Mouse (Mus musculus): ENCODE results near the gene Dcps.
"Not testable (repeated sequence)": the region's sequence is repeated elsewhere in the genome, so short reads cannot be mapped to it uniquely, and the experiment has no call there.

The Dcps gene

GRCm38 (mm10) chr9:35158477-35158876 lies 17.4 kb downstream of the Dcps start:
- CTCF ChIA-PET: no interaction called here
- POLR2A ChIA-PET: interaction anchor here in 2 of 4 experiments (0.7 to 3.5 kb wide), 6 partner anchors 10 to 168 kb away, joined by 3 to 32 read pairs (median 5); no protein-coding TSS in a partner anchor

GRCm38 (mm10) chr9:35156862-35157261 lies 19.0 kb downstream of the Dcps start:
- ChIA-PET CTCF (interaction anchor here in 2 of 4 experiments (0.9 to 1.0 kb wide), 2 partner anchors 10 to 43 kb away, joined by 3 read pairs; no protein-coding TSS in a partner anchor), POLR2A (interaction anchor here in 3 of 4 experiments (0.5 to 3.5 kb wide), 13 partner anchors 8 to 113 kb away, joined by 3 to 32 read pairs (median 4); no protein-coding TSS in a partner anchor)

GRCm38 (mm10) chr9:35156002-35156710 lies 19.7 kb downstream of the Dcps start:
- ChIA-PET POLR2A (interaction anchor here (0.5 to 3.5 kb wide), 12 partner anchors 7 to 112 kb away, joined by 3 to 32 read pairs (median 4); no protein-coding TSS in a partner anchor), CTCF (interaction anchor here in 1 of 4 experiments (1.0 kb wide), 1 partner anchor 10 kb away, joined by 3 read pairs; no protein-coding TSS in a partner anchor)

- ChIA-PET CTCF (no interaction called here), POLR2A (interaction anchor here in 2 of 4 experiments (1.3 to 1.5 kb wide), 2 partner anchors 8 to 24 kb away, joined by 3 read pairs; no protein-coding TSS in a partner anchor)
These were observed 22.9 kb downstream of the Dcps start for GRCm38 (mm10) chr9:35152923-35153322.

GRCm38 (mm10) chr9:35148822-35149221 lies 27.0 kb downstream of the Dcps start:
- POLR2A ChIA-PET: interaction anchor here in 2 of 4 experiments (0.6 to 1.6 kb wide), 7 partner anchors 8 to 368 kb away, joined by 3 to 6 read pairs (median 4); no protein-coding TSS in a partner anchor
- CTCF ChIA-PET: not testable (repeated sequence)

- POLR2A ChIA-PET: interaction anchor here (0.5 to 5.5 kb wide), 60 partner anchors 8 to 662 kb away, joined by 3 to 69 read pairs (median 4); partner anchors contain the start of genes Fam118b (in 2 of the 4), Foxred1 (in 2 of the 4), Rpusd4 (in 2 of the 4) and Srpr (in 2 of the 4)
- CTCF ChIA-PET: not testable (repeated sequence)
These were observed 28.6 kb downstream of the Dcps start for GRCm38 (mm10) chr9:35147261-35147660.

- ChIA-PET CTCF (interaction anchor here in 2 of 4 experiments (0.9 to 1.2 kb wide), 2 partner anchors 20 kb away, joined by 3 read pairs; no protein-coding TSS in a partner anchor), POLR2A (interaction anchor here in 3 of 4 experiments (0.6 to 5.5 kb wide), 30 partner anchors 9 to 559 kb away, joined by 3 to 69 read pairs (median 8); partner anchors contain the start of genes Foxred1 (in 2 of the 3), Hyls1 (in 1 of the 3), Pate2 (in 1 of the 3) and Srpr (in 1 of the 3))
These were observed 30.0 kb downstream of the Dcps start for GRCm38 (mm10) chr9:35145829-35146228.

- CTCF ChIA-PET: interaction anchor here in 1 of 4 experiments (0.5 to 1.2 kb wide), 2 partner anchors 21 to 340 kb away, joined by 3 read pairs; no protein-coding TSS in a partner anchor
- POLR2A ChIA-PET: interaction anchor here in 3 of 4 experiments (0.5 to 5.5 kb wide), 21 partner anchors 8 to 426 kb away, joined by 3 to 69 read pairs (median 4); partner anchors contain the start of genes Foxred1 (in 1 of the 3), Hyls1 (in 1 of the 3), Pate2 (in 1 of the 3) and St3gal4 (in 1 of the 3)
These were observed 30.7 kb downstream of the Dcps start for GRCm38 (mm10) chr9:35145118-35145517.

GRCm38 (mm10) chr9:35142221-35142620 lies 33.6 kb downstream of the Dcps start:
- ChIA-PET POLR2A (no interaction called here), CTCF (no interaction called here)

GRCm38 (mm10) chr9:35139231-35139744 lies 36.6 kb downstream of the Dcps start:
- ChIA-PET POLR2A (interaction anchor here in 2 of 4 experiments (1.4 to 6.2 kb wide), 6 partner anchors 6 to 71 kb away, joined by 4 to 69 read pairs (median 6); partner anchors contain the start of gene Foxred1 (in 1 of the 2)), CTCF (interaction anchor here in 1 of 4 experiments (0.6 kb wide), 1 partner anchor 110 kb away, joined by 3 read pairs; no protein-coding TSS in a partner anchor)

- POLR2A ChIA-PET: interaction anchor here in 3 of 4 experiments (0.8 to 6.2 kb wide), 11 partner anchors 8 to 94 kb away, joined by 3 to 69 read pairs (median 5); partner anchors contain the start of gene Foxred1 (in 1 of the 3)
These were observed 37.8 kb downstream of the Dcps start for GRCm38 (mm10) chr9:35138029-35138428.

GRCm38 (mm10) chr9:35135575-35135974 lies 40.3 kb downstream of the Dcps start:
- CTCF ChIA-PET: interaction anchor here in 1 of 4 experiments (1.1 kb wide), 1 partner anchor 31 kb away, joined by 4 read pairs; no protein-coding TSS in a partner anchor
- POLR2A ChIA-PET: interaction anchor here in 2 of 4 experiments (0.5 to 6.2 kb wide), 8 partner anchors 9 to 30 kb away, joined by 3 to 69 read pairs (median 4); no protein-coding TSS in a partner anchor

More at GRCm38 (mm10) chr9:35138029-35138428, 37.8 kb downstream of the Dcps start:
- CTCF ChIA-PET: no interaction called here

- ChIA-PET POLR2A (interaction anchor here in 3 of 4 experiments (0.8 to 4.9 kb wide), 8 partner anchors 9 to 80 kb away, joined by 3 to 50 read pairs (median 6); no protein-coding TSS in a partner anchor), CTCF (no interaction called here)
These were observed 44.0 kb downstream of the Dcps start for GRCm38 (mm10) chr9:35131637-35132397.

- ChIA-PET POLR2A (interaction anchor here in 3 of 4 experiments (0.7 to 4.9 kb wide), 13 partner anchors 11 to 82 kb away, joined by 3 to 50 read pairs (median 3); partner anchors contain the start of genes Foxred1 (in 2 of the 3) and St3gal4 (in 1 of the 3)), CTCF (no interaction called here)
These were observed 46.9 kb downstream of the Dcps start for GRCm38 (mm10) chr9:35128995-35129418.

GRCm38 (mm10) chr9:35128564-35128963 lies 47.3 kb downstream of the Dcps start:
- ChIA-PET CTCF (no interaction called here), POLR2A (interaction anchor here in 3 of 4 experiments (0.7 to 4.9 kb wide), 12 partner anchors 11 to 82 kb away, joined by 3 to 50 read pairs (median 3); partner anchors contain the start of genes Foxred1 (in 2 of the 3) and St3gal4 (in 1 of the 3))

- ChIA-PET POLR2A (interaction anchor here in 1 of 4 experiments (3.0 to 4.9 kb wide), 2 partner anchors 10 to 18 kb away, joined by 30 to 50 read pairs; no protein-coding TSS in a partner anchor), CTCF (no interaction called here)
These were observed 48.3 kb downstream of the Dcps start for GRCm38 (mm10) chr9:35127561-35127960.

GRCm38 (mm10) chr9:35127147-35127546 lies 48.7 kb downstream of the Dcps start:
- POLR2A ChIA-PET: interaction anchor here in 2 of 4 experiments (0.8 to 1.0 kb wide), 2 partner anchors 17 to 18 kb away, joined by 3 read pairs; no protein-coding TSS in a partner anchor

GRCm38 (mm10) chr9:35124678-35124955 lies 51.2 kb downstream of the Dcps start:
- POLR2A ChIA-PET: interaction anchor here in 2 of 4 experiments (0.6 to 3.1 kb wide), 8 partner anchors 8 to 22 kb away, joined by 3 to 9 read pairs (median 5); no protein-coding TSS in a partner anchor
- CTCF ChIA-PET: interaction anchor here in 1 of 4 experiments (0.5 kb wide), 1 partner anchor 9 kb away, joined by 6 read pairs; no protein-coding TSS in a partner anchor

More at GRCm38 (mm10) chr9:35127147-35127546, 48.7 kb downstream of the Dcps start:
- CTCF ChIA-PET: no interaction called here

Data from embryonic stem cell, embryonic (primary cell).